Mouse (Mus musculus): Measurements from ENCODE around the gene 9030612E09Rik. TPM values are rescaled to one million over a fixed set of nuclear protein-coding genes. Genes with fewer than 3 reads are reported as not detected.

The 9030612E09Rik gene
- polyA plus RNA-seq, 1 experiment from 2014 or later, result 1.4 TPM

DNA sequence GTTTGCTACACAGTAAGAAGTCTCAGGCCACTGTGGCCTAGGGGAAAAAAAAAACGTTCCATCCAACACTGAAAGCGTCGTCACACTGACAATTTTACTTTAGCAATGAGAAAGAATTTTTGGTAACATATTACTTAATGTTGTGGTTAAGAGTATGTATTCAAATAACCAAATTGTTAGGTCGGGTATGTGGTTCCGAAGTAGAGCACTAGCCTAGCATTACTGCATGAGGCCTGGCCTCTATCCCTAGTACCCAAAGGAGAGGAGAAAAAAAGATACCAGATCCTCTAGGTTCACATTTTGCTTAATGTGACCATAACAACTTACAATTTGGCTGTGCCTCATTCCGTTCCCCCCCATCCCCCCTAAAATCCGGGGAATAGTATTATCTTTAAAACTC is 46.0 kb downstream of the 9030612E09Rik start:
- Histone ChIP-seq H3K27me3 (replicated peaks; ENCODE audit: low read depth, poor library complexity, severe bottlenecking) (no peaks in the 10 kb centered on the region), H3K9me3 (no peaks in the 10 kb centered on the region), H3K4me1 (peaks cover 19% of the 10 kb centered on the region), H3K27ac (replicated peaks) (peak overlapping the region; percentile 96), H3K4me3 (peak overlapping the region; percentile 95), H3K36me3 (replicated peaks) (peaks cover 6% of the 10 kb centered on the region; the same call in 1 of the 2 replicates)
- no peak for DNase-seq (ENCODE audit: low spot score)
- 13% methylated on average over 7 of the region's 7 CpGs for WGBS

DNA sequence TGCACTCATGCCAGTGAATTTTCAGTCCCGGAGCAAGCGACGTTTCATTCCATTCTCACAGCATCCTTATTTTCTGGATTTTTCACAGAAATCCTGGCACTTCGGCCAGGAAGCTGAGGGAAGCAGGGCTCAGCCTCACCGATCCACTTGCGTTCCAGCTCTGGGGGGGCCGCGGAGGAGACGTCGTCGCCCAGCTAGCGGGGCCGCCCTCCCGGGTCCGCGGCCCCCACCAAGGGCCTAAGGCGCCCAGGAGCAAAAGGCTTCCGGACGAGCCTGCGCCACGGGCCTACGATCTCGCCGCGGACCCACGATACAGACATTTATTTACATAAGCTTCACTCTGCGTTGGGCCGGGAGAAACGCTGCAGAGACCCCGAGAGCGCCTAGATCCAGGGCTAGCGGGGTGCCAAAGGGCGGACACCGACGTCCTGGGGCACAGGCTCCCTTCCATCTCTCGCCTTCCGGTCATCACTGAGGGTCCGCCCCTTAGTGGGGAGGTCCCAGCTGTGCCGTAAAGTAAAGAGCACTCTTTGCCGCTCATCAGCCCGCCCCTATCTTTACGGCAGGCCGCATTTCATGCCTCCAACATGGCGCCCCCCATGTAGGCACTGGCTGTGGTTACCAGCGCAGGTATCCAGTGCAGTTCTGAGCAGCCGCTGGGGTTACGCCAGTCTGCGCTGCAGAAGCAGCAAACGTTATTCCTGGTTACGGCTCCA is 46.6 kb downstream of the 9030612E09Rik start, which contains the start of gene Pdss2:
TSS of gene Pdss2 (plus strand) at position 577 of the 716 bp plus-strand sequence.
- H3K4me3 ChIP-seq, result peak within 1 kb of the TSS; percentile 95
- under 1% methylated on average over 50 of the region's 50 CpGs for WGBS
- peaks cover 7% of the 10 kb centered on the region; the same call in 1 of the 2 replicates for H3K36me3 ChIP-seq (replicated peaks)
- H3K4me1 ChIP-seq, result peaks cover 19% of the 10 kb centered on the region
- DNase-seq (ENCODE audit: low spot score), result peak; percentile 94
- H3K27me3 ChIP-seq (replicated peaks; ENCODE audit: low read depth, poor library complexity, severe bottlenecking), result no peaks in the 10 kb centered on the region
- H3K27ac ChIP-seq (replicated peaks), result peak within 1 kb of the TSS; percentile 96
- no peaks in the 10 kb centered on the region for H3K9me3 ChIP-seq

DNA sequence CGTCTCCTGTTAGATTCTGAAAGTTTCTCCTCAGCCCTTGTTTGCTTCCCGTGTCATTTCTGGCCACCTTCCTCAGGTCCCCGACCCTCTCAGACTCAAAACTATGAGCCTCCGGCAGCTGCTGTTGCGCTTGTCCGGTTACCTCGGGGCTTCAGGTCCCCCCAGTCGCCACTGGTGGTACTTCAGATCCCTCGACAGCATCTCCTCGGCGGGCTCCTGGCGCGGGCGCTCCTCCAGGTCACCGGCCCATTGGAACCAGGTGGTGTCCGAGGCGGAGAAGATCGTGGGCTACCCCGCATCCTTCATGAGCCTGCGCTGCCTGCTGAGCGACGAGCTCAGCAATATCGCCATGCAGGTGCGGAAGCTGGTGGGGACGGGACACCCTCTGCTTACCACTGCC is 47.2 kb downstream of the 9030612E09Rik start:
- no peaks in the 10 kb centered on the region for H3K27me3 ChIP-seq (replicated peaks; ENCODE audit: low read depth, poor library complexity, severe bottlenecking)
- H3K9me3 ChIP-seq, result no peaks in the 10 kb centered on the region
- peak overlapping the region; percentile 96 for H3K27ac ChIP-seq (replicated peaks)
- under 1% methylated on average over 25 of the region's 25 CpGs for WGBS
- no peak for DNase-seq (ENCODE audit: low spot score)
- peak overlapping the region; percentile 95 for H3K4me3 ChIP-seq
- H3K4me1 ChIP-seq, result peaks cover 19% of the 10 kb centered on the region
- H3K36me3 ChIP-seq (replicated peaks), result peaks cover 7% of the 10 kb centered on the region; the same call in 1 of the 2 replicates

DNA sequence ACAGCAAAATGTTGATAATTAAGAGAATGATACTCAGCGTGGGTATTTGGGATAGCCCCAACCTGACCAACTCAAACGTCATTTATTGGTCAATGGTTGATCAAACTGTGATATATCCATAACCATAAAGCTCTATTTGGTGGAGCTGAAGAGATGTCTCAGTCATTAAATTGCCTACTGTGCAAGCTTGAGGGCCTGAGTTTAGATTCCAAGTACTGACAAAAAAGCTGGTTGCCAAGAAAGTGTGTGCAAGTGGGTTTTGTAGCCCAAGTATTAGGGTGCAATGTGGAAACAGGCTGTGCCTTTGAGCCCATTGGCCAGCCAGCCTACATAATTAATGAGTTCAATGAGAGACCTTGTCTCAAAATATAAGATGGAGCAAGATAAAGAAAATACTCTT is 48.9 kb downstream of the 9030612E09Rik start:
- peaks cover 19% of the 10 kb centered on the region for H3K4me1 ChIP-seq
- H3K9me3 ChIP-seq, result no peaks in the 10 kb centered on the region
- no peaks in the 10 kb centered on the region for H3K27me3 ChIP-seq (replicated peaks; ENCODE audit: low read depth, poor library complexity, severe bottlenecking)
- DNase-seq (ENCODE audit: low spot score), result no peak
- no peak overlapping the region for H3K27ac ChIP-seq (replicated peaks)
- H3K4me3 ChIP-seq, result no peak overlapping the region
- 90% methylated on average over 2 of the region's 2 CpGs for WGBS
- peaks cover 7% of the 10 kb centered on the region; the same call in 1 of the 2 replicates for H3K36me3 ChIP-seq (replicated peaks)

Other genes starting within 250 kb of the 9030612E09Rik start
- gene Sobp, start 174 bp upstream of the 9030612E09Rik start, polyA plus RNA-seq (2016; fragmentation: Nextera tagmentation; extraction: Ambion mirVana), result 3.1 and 3.2 TPM in 2 replicates
- gene Pdss2, start 46.8 kb downstream of the 9030612E09Rik start, polyA plus RNA-seq (2016; fragmentation: Nextera tagmentation; extraction: Ambion mirVana), result 15.5 and 15.9 TPM in 2 replicates